Mouse (Mus musculus): Measurements from ENCODE around the gene Ptprm.

The Ptprm gene

GRCm38 (mm10) chr17:67287501-67287900, 66.8 kb downstream of the Ptprm start:
- DNase-seq (ENCODE audit: low read depth, low spot score): peak; percentile 59

GRCm38 (mm10) chr17:67281640-67282170, 72.6 kb downstream of the Ptprm start:
- no peak for DNase-seq (ENCODE audit: low read depth, low spot score)

GRCm38 (mm10) chr17:67277124-67277910, 76.9 kb downstream of the Ptprm start:
- no peak for DNase-seq (ENCODE audit: low read depth, low spot score)

GRCm38 (mm10) chr17:67274531-67275094, 79.6 kb downstream of the Ptprm start:
- peak; percentile 80 for DNase-seq (ENCODE audit: low read depth, low spot score)

DNA sequence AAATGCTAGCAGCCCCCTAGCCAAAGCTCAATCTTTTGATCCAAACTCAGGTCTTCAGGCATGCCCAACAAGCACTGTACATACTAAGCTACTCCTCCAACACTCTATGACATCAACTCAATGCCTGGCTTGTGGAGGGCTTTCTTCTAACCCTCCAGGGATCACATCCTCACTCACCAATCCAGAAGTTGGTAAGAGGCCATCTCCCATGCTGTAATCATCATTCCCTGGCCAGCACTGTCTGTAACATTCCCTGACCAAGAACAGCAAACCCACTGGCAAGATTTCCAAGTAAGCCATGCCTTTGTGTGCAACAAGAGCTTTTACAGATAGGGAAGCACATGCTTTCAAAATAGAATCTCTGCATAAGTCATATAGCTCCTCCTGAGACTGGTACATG, 81.3 kb downstream of the Ptprm start:
- DNase-seq (ENCODE audit: low read depth, low spot score): no peak

DNA sequence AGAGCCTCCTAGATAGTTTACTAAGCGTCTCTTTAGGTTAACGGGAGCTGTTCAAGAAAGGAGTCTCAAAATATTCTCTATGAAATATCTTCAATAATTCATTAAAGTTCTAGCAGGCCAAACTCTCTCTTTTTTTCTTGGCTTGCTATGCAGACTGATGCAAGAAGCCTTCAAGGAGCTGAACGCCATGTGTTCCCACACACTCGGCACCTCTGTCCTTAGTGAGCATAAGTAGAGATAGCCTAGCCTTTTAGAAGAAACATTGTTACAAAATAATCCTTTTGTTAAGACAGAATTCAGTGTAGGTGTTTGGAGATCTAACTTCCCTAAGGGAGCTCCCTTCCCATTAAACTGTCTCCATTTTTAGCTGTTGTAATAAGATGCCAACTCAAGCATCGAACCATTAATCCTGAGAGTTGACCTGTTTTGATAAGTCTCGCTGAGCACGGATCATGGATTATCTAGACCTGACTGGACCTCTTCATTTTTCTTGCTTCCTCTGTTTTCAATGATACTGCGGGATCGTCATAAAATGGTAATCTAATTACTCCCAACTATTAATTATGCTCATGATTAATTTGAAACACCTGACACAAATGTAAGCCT, 85.7 kb downstream of the Ptprm start:
- DNase-seq (ENCODE audit: low read depth, low spot score): no peak

- DNase-seq (ENCODE audit: low read depth, low spot score): no peak
Observed at GRCm38 (mm10) chr17:67266270-67266669, 88.0 kb downstream of the Ptprm start.

DNA sequence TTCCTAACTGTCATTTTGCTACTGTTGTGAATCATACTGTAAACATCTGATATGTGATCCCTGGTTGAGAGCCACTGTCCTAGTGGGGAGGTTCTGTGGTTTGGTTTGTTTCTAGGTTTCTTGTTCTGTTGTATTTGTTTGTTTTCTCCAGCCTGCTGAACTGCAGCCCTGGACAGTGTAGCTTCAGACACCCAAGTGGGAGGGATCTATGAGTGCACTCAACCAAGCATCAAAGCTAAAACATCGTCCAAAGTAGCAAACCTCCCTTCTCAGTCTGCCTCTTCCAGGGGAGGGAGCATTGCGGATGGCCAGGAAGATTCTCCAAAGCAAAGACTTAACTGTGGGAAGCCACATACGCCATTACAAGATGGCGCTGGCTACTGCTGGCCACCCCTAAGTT, 88.7 kb downstream of the Ptprm start:
- no peak for DNase-seq (ENCODE audit: low read depth, low spot score)

GRCm38 (mm10) chr17:67264716-67265115, 89.5 kb downstream of the Ptprm start:
- no peak for DNase-seq (ENCODE audit: low read depth, low spot score)

DNA sequence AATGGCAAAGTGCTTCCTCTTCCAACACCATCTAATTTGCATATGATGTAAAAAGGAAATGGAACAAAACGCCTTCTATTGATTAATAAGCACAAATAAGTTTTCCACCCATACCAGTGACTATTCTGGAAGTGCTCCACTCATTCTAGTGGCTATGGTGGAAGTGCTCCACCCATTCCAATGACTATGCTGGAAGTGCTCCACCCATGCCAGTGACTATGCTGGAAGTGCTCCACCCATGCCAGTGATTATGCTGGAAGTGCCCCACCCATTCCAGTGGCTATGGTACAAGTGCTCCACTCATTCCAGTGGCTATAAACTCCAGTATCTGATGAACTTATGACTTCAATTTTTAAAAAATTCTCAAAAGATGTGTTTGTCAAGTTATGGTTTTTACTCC, 91.2 kb downstream of the Ptprm start:
- no peak for DNase-seq (ENCODE audit: low read depth, low spot score)

- peak; percentile 35 for DNase-seq (ENCODE audit: low read depth, low spot score)
Observed at GRCm38 (mm10) chr17:67260016-67260415, 94.2 kb downstream of the Ptprm start.

DNA sequence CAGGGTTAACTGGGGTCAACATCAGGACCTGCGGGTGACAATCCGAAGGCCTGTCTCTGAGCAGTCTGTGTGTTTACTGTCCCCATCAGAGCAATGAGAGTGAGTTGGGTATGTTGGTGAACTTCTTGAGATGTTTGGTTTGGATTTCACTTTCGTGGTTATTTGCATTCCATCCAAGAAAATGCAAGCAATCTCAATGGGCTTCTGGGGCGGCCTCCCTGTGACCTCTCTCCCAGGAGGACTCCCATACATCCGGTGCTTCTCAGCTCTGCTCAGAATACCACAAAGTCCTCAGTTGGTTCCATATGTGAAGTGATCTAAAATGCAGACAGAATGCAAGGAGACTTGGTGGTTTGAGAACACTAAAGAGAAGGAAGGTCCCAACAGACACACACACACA, 96.5 kb downstream of the Ptprm start:
- no peak for DNase-seq (ENCODE audit: low read depth, low spot score)

- DNase-seq (ENCODE audit: low read depth, low spot score): no peak
Observed at GRCm38 (mm10) chr17:67256171-67256570, 98.1 kb downstream of the Ptprm start.

DNA sequence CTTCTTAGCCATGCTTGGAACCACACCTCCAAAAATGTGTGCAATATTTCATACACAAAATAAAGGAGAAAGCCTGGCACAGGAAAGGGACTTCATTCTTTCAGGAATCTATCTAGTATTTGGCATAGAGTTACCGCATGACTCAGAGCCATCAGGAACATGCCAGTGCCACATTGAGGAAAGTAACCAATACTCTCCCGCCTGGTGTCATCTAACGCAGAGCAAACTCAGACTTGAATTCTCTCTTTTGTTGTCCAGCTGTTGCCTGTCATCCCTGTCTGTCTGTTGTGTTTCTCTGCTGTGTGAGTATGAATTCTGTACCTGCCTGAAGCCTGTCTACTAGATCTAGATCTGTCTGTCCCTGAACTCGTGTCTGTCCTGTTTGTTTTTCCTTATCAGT, 100.8 kb downstream of the Ptprm start:
- no peak for DNase-seq (ENCODE audit: low read depth, low spot score)

DNA sequence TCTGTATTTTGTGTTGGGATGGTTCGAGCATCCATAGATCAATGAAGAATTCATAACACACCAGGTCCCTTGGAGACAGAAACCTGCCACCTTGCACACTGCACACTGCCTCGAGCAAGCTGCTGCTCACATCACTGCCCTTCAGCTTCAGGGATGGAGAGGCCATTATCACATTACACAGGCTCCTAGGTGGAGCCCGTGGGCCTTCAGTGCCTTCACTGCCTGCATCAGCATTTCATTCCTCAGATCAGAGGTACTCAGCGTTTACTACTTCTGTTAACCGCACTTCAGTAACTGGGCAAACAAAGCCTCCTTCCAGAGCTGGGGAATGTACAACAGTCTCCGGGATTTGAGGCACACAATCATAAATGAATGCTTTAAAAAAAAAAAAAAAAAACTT, 101.3 kb downstream of the Ptprm start:
- DNase-seq (ENCODE audit: low read depth, low spot score): no peak

- DNase-seq (ENCODE audit: low read depth, low spot score): no peak
Observed at GRCm38 (mm10) chr17:67245273-67245875, 108.9 kb downstream of the Ptprm start.

GRCm38 (mm10) chr17:67242774-67243495, 111.3 kb downstream of the Ptprm start:
- no peak for DNase-seq (ENCODE audit: low read depth, low spot score)

DNA sequence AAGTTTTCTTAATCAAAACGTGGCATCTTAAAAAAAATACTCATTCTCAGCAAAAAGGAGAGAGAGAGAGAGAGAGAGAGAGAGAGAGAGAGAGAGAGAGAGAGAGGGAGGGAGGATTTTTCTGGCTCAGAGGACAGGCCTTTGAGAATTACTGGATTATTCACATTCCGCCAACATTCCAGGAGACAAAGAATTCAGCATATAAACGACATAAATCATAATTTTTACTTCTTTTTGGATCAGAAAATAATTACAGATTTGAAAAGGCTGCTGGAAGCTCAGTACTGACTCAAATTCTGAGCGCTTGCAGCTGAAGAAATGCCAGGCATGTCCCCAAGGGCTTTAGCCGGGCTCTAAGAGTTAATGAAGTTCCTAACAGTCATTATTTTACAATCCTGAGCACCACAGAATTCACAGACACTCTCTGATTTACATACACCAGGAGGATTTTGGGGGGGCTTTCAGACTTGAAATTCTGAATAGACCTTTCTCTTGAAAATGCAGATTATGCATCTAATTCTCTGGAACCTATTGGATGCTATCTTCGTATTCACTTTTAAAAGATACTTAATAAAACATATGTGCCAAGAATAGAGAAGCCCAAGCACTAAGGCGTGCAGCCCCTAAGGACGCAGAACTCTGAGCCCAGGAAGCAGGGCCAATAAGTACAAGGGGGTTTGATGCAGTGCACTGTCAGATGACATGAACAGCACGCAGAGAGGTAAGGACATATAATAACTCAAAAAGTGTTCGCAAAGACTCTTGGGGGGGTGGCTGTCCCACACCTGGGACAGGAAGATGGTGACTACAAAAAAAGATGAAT, 112.1 kb downstream of the Ptprm start:
- no peak for DNase-seq (ENCODE audit: low read depth, low spot score)

- no peak for DNase-seq (ENCODE audit: low read depth, low spot score)
Observed at GRCm38 (mm10) chr17:67238866-67239265, 115.4 kb downstream of the Ptprm start.

- DNase-seq (ENCODE audit: low read depth, low spot score): no peak
Observed at GRCm38 (mm10) chr17:67237407-67237806, 116.8 kb downstream of the Ptprm start.

GRCm38 (mm10) chr17:67233063-67233462, 121.2 kb downstream of the Ptprm start:
- peak; percentile 42 for DNase-seq (ENCODE audit: low read depth, low spot score)
